Mouse (Mus musculus): ENCODE results near the gene Atp5e. TPM values are rescaled to one million over a fixed set of nuclear protein-coding genes. Genes with fewer than 3 reads are reported as not detected.

The Atp5e gene
- polyA plus RNA-seq, 2 experiments, result 431 to 889 TPM

DNA sequence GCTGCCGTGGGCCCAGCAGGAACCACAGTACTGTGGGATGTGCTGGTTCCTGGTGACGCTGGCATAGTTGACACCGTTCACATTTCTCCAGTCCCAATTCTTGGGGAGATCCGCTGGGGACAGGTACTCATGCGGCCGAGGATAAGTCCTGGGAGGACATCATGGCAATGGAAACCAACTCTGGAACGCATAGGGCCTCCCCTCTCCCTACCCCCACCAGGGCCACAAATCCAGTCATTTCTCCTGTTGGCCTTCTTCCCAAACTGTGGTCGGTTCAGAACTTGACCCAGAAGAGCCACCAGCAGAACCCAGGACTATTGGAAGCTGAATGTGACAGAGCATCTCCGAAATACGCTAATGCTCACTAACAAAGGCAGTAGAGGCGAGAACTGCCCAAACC is 25.7 kb downstream of the Atp5e start:
- no peaks in the 10 kb centered on the region for H3K27me3 ChIP-seq (ENCODE audit: control insufficient read depth, insufficient read depth, low read length)
- peak overlapping the region; percentile 73 for H3K4me2 ChIP-seq (replicated peaks; ENCODE audit: low read depth, low read length, severe bottlenecking)
- DNase-seq (ENCODE audit: low spot score), result no peak
- H3K4me1 ChIP-seq (ENCODE audit: control insufficient read depth, insufficient read depth, low read length), result peaks cover 21% of the 10 kb centered on the region
- no peak for ATAC-seq (ENCODE audit: low FRiP score, low read depth)
- H3K4me3 ChIP-seq (replicated peaks; ENCODE audit: low read length), result peak overlapping the region; percentile 49
- WGBS, result 74% methylated on average over 11 of the region's 11 CpGs
- no peak overlapping the region for H3K27ac ChIP-seq (replicated peaks; ENCODE audit: low read depth, low read length)
- H3K9me3 ChIP-seq (ENCODE audit: control insufficient read depth, low read length), result no peaks in the 10 kb centered on the region
- TF ChIP-seq POLR2A (IDR thresholded peaks at IDR 0.05; ENCODE audit: borderline replicate concordance, extremely low read depth, insufficient read depth, insufficient read length), result no peak
- peak overlapping the region; percentile 65 for H3K9ac ChIP-seq (ENCODE audit: low read depth, low read length, severe bottlenecking)
- peaks cover 22% of the 10 kb centered on the region; the same call in 1 of the 2 replicates for H3K36me3 ChIP-seq (ENCODE audit: control insufficient read depth, insufficient read depth, low read length)

DNA sequence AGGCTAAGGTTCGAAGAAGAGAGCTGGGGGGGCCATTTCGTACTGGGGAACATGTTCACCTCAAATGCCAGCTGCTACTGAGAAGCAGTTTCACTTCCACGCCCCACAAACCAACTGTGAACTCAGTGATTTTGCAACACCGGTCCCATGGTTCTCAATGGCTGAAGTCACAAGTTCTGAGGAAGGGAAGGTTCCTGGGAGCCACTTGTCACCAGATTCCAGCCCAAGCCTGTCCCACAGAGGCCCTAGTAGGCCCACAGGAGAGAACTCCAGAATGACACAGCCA is 26.3 kb downstream of the Atp5e start:
- no peak for DNase-seq (ENCODE audit: low spot score)
- Histone ChIP-seq H3K9ac (ENCODE audit: low read depth, low read length, severe bottlenecking) (no peak overlapping the region), H3K27me3 (ENCODE audit: control insufficient read depth, insufficient read depth, low read length) (no peaks in the 10 kb centered on the region), H3K4me1 (ENCODE audit: control insufficient read depth, insufficient read depth, low read length) (peaks cover 17% of the 10 kb centered on the region), H3K9me3 (ENCODE audit: control insufficient read depth, low read length) (no peaks in the 10 kb centered on the region), H3K4me2 (replicated peaks; ENCODE audit: low read depth, low read length, severe bottlenecking) (peak overlapping the region; percentile 73), H3K36me3 (ENCODE audit: control insufficient read depth, insufficient read depth, low read length) (peaks cover 27% of the 10 kb centered on the region), H3K27ac (replicated peaks; ENCODE audit: low read depth, low read length) (no peak overlapping the region), H3K4me3 (replicated peaks; ENCODE audit: low read length) (no peak overlapping the region; the same call in 1 of the 2 replicates)
- ATAC-seq (ENCODE audit: low FRiP score, low read depth), result no peak
- TF ChIP-seq POLR2A (IDR thresholded peaks at IDR 0.05; ENCODE audit: borderline replicate concordance, extremely low read depth, insufficient read depth, insufficient read length), result no peak
- 97% methylated on average over 4 of the region's 4 CpGs for WGBS

DNA sequence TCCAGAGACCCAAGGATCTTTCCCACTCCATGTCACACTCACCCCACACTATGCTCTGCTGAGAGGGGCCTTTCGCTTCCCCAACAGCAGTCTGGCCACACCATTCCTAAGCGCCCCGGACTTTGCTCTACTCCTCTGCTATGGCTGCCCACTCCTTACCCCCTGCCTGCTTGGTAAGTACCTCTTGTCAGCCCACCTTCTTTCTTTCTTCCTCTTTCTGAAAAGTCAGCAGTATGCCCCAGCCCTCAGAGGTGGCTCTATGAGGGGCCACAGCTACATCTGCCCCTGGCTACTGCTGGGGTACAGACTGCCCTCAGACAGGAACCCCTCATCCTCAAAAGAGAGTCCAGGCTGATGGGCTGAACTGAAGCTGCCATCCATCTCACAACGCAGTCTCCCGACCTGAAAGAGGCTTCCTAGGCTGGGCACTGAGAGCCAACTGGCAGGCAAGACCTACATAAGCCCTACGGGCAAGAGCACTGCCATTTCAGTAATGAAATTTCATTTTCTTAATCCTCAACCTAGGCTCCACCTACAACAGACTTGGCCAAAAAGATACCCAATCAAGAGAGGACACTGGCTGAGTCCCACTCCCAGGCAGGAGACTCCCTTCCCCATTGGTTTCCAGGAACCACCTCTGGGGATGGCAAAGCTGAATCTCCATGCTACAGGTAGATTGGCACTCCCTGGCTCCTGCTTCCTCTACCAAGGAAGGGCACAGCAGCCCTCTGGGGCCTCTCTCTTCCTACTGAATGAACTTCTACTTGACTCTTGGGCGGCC is 26.8 kb downstream of the Atp5e start:
- Histone ChIP-seq H3K4me3 (replicated peaks; ENCODE audit: low read length) (no peak overlapping the region), H3K4me1 (ENCODE audit: control insufficient read depth, insufficient read depth, low read length) (peaks cover 15% of the 10 kb centered on the region), H3K27me3 (ENCODE audit: control insufficient read depth, insufficient read depth, low read length) (no peaks in the 10 kb centered on the region), H3K36me3 (ENCODE audit: control insufficient read depth, insufficient read depth, low read length) (peaks cover 32% of the 10 kb centered on the region), H3K9me3 (ENCODE audit: control insufficient read depth, low read length) (no peaks in the 10 kb centered on the region), H3K27ac (replicated peaks; ENCODE audit: low read depth, low read length) (no peak overlapping the region), H3K4me2 (replicated peaks; ENCODE audit: low read depth, low read length, severe bottlenecking) (peak overlapping the region; percentile 10; the same call in 1 of the 2 replicates), H3K9ac (ENCODE audit: low read depth, low read length, severe bottlenecking) (no peak overlapping the region)
- 94% methylated on average over 7 of the region's 7 CpGs for WGBS
- DNase-seq (ENCODE audit: low spot score) (no peak), ATAC-seq (ENCODE audit: low FRiP score, low read depth) (no peak)
- TF ChIP-seq POLR2A (IDR thresholded peaks at IDR 0.05; ENCODE audit: borderline replicate concordance, extremely low read depth, insufficient read depth, insufficient read length), result no peak

DNA sequence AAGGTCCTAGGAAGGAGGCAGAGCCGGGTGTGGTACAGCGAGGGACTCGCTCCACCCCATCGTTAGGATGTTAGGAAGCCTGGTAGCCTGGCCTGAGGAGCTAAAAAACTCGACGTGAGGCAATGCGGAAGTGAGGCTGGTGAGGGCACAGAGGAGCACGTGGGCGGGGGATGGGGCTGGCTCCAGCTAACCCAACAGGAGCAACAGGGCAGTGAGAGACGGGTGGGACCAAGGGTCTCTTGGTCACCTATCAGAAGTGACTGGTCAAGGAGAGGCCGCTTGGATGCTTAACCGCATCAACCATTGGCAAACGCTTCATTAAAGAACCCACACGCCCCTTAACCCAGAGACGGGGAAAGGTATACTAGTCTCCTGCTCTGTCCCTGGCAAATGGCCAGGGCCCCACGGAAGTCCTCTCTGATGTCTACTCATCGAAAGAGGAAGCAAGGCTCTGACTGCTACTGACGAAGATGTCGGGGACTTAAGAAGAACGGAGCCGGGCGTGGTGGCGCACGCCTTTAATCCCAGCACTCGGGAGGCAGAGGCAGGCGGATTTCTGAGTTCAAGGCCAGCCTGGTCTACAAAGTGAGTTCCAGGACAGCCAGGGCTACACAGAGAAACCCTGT is 27.7 kb downstream of the Atp5e start:
- no peak overlapping the region for H3K9ac ChIP-seq (ENCODE audit: low read depth, low read length, severe bottlenecking)
- H3K36me3 ChIP-seq (ENCODE audit: control insufficient read depth, insufficient read depth, low read length), result peaks cover 32% of the 10 kb centered on the region
- H3K4me1 ChIP-seq (ENCODE audit: control insufficient read depth, insufficient read depth, low read length), result peaks cover 15% of the 10 kb centered on the region
- ATAC-seq (ENCODE audit: low FRiP score, low read depth) (no peak), DNase-seq (ENCODE audit: low spot score) (no peak)
- no peak overlapping the region for H3K4me3 ChIP-seq (replicated peaks; ENCODE audit: low read length)
- H3K27ac ChIP-seq (replicated peaks; ENCODE audit: low read depth, low read length), result no peak overlapping the region
- WGBS, result 87% methylated on average over 26 of the region's 26 CpGs
- H3K9me3 ChIP-seq (ENCODE audit: control insufficient read depth, low read length), result no peaks in the 10 kb centered on the region
- no peak overlapping the region for H3K4me2 ChIP-seq (replicated peaks; ENCODE audit: low read depth, low read length, severe bottlenecking)
- H3K27me3 ChIP-seq (ENCODE audit: control insufficient read depth, insufficient read depth, low read length), result no peaks in the 10 kb centered on the region
- TF ChIP-seq POLR2A (IDR thresholded peaks at IDR 0.05; ENCODE audit: borderline replicate concordance, extremely low read depth, insufficient read depth, insufficient read length), result no peak

GRCm38 (mm10) chr2:174434943-174435342 is 29.0 kb downstream of the Atp5e start:
- no peaks in the 10 kb centered on the region for H3K9me3 ChIP-seq (ENCODE audit: control insufficient read depth, low read length)
- no peak overlapping the region for H3K27ac ChIP-seq (replicated peaks; ENCODE audit: low read depth, low read length)
- peaks cover 15% of the 10 kb centered on the region for H3K4me1 ChIP-seq (ENCODE audit: control insufficient read depth, insufficient read depth, low read length)
- H3K27me3 ChIP-seq (ENCODE audit: control insufficient read depth, insufficient read depth, low read length), result no peaks in the 10 kb centered on the region
- H3K9ac ChIP-seq (ENCODE audit: low read depth, low read length, severe bottlenecking), result no peak overlapping the region
- no peak overlapping the region for H3K4me3 ChIP-seq (replicated peaks; ENCODE audit: low read length)
- no peak for ATAC-seq (ENCODE audit: low FRiP score, low read depth)
- peaks cover 37% of the 10 kb centered on the region for H3K36me3 ChIP-seq (ENCODE audit: control insufficient read depth, insufficient read depth, low read length)
- no peak overlapping the region for H3K4me2 ChIP-seq (replicated peaks; ENCODE audit: low read depth, low read length, severe bottlenecking)
- no peak for DNase-seq (ENCODE audit: low spot score)
- TF ChIP-seq POLR2A (IDR thresholded peaks at IDR 0.05; ENCODE audit: borderline replicate concordance, extremely low read depth, insufficient read depth, insufficient read length), result no peak
- WGBS, result 95% methylated on average over 9 of the region's 9 CpGs

Measured in limb, embryonic 14.5 days (tissue).